Mouse (Mus musculus) intestine, embryonic 15.5 days (tissue): ENCODE data around the gene Pgrmc1. TPM values are rescaled to one million over a fixed set of nuclear protein-coding genes. Genes with fewer than 3 reads are reported as not detected.
A peak's percentile ranks its signal among the peaks of the same experiment; 100 is the strongest.

ENCODE experiments used
- ATAC-seq: fragments of 200-750 bp; cut with Nextera tagmentation; 2 replicates; pipeline ENCODE4 v1.8.0; 2017; ENCODE audit warnings: moderate TSS enrichment, moderate library complexity
- H3K27ac ChIP-seq: fragments of 300-500 bp; sonication (generic); 2 replicates; pipeline ENCODE4 v1.5.1; 2015; ENCODE audit warnings: mild to moderate bottlenecking, inconsistent platforms
- H3K27me3 ChIP-seq: fragments of 300-500 bp; sonication (generic); replicated peaks from 2 replicates; pipeline ENCODE4 v1.6.1; 2015; ENCODE audit warnings: inconsistent platforms
- H3K36me3 ChIP-seq: fragments of 300-500 bp; sonication (generic); 2 replicates; pipeline ENCODE4 v1.6.1; 2015; ENCODE audit warnings: inconsistent platforms
- H3K4me1 ChIP-seq: fragments of 300-500 bp; sonication (generic); replicated peaks from 2 replicates; pipeline ENCODE4 v1.6.1; 2015; ENCODE audit warnings: inconsistent platforms
- H3K4me2 ChIP-seq: fragments of 300-500 bp; sonication (generic); replicated peaks from 2 replicates; pipeline ENCODE4 v1.6.1; 2015; ENCODE audit warnings: mild to moderate bottlenecking, inconsistent platforms
- H3K4me3 ChIP-seq: fragments of 300-500 bp; sonication (generic); replicated peaks from 2 replicates; pipeline ENCODE4 v1.5.1; 2015; ENCODE audit warnings: inconsistent platforms
- H3K9ac ChIP-seq: fragments of 300-500 bp; sonication (generic); 2 replicates; pipeline ENCODE4 v1.6.1; 2015; ENCODE audit warnings: inconsistent platforms
- H3K9me3 ChIP-seq: fragments of 300-500 bp; sonication (generic); 2 replicates; pipeline ENCODE4 v1.6.1; 2016; ENCODE audit warnings: inconsistent platforms
- WGBS: fragments of 180-500 bp; shearing (Covaris S2); methylation state at CpG from one replicate; pipeline ENCODE4 v1.1.7; 2015; 5-methylcytosine and 5-hydroxymethylcytosine counted together
- polyA plus RNA-seq: library from polyadenylated mRNA; unstranded; fragments of >200 nt; fragmentation: Nextera tagmentation; extraction: Ambion mirVana; gene quantifications from 2 replicates; pipeline ENCODE4 v1.2.1, GENCODE M21; 2015

The Pgrmc1 gene
- polyA plus RNA-seq, 1 experiment from 2014 or later = 215 TPM

DNA sequence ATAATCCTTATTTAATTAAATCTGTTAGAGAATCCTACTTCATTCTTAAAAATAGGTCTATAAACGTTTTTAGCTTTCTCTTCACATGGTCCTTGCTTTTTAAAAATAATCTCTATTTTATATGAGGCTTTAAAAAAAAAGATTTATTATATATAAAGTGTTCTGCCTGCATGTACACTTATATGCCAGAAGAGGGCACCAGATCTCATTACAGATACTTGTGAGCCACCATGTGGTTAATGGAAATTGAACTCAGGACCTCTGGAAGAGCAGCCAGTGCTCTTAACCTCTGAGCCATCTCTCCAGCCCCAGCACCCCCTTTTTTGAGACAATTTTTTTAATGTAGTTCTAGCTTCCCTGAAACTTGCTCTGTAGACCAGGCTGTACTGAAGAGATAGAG is 32.8 kb downstream of the Pgrmc1 start:
- WGBS = 9% methylated on average over 1 of the region's 1 CpGs

GRCm38 (mm10) chrX:36640046-36640445 is 42.0 kb downstream of the Pgrmc1 start:
- H3K27me3 ChIP-seq = no peaks in the 10 kb centered on the region
- no peak overlapping the region for H3K27ac ChIP-seq
- no peak overlapping the region for H3K9ac ChIP-seq
- ATAC-seq = no peak
- no peaks in the 10 kb centered on the region for H3K9me3 ChIP-seq
- no peaks in the 10 kb centered on the region for H3K36me3 ChIP-seq
- 69% methylated on average over 6 of the region's 6 CpGs for WGBS
- no peak overlapping the region for H3K4me3 ChIP-seq
- no peak overlapping the region for H3K4me2 ChIP-seq
- H3K4me1 ChIP-seq = no peaks in the 10 kb centered on the region

More for the DNA sequence above, 32.8 kb downstream of the Pgrmc1 start:
- no peaks in the 10 kb centered on the region for H3K4me1 ChIP-seq
- H3K9me3 ChIP-seq = no peaks in the 10 kb centered on the region
- H3K4me3 ChIP-seq = no peak overlapping the region
- no peak for ATAC-seq
- H3K4me2 ChIP-seq = no peak overlapping the region
- H3K9ac ChIP-seq = no peak overlapping the region
- no peaks in the 10 kb centered on the region for H3K36me3 ChIP-seq
- H3K27ac ChIP-seq = no peak overlapping the region
- no peaks in the 10 kb centered on the region for H3K27me3 ChIP-seq

- H3K27ac ChIP-seq = 0 out of 2 replicates have a peak within 1 kb of the TSS, but pooled peaks have one; percentile 51
- no peaks in the 10 kb centered on the region for H3K36me3 ChIP-seq
- WGBS = 25% methylated on average over 51 of the region's 60 CpGs
- H3K4me2 ChIP-seq = peak within 1 kb of the TSS; percentile 56
- peak; percentile 95 for ATAC-seq
- no peaks in the 10 kb centered on the region for H3K9me3 ChIP-seq
- no peaks in the 10 kb centered on the region for H3K27me3 ChIP-seq
- peak within 1 kb of the TSS; percentile 59 for H3K4me3 ChIP-seq
- H3K4me1 ChIP-seq = no peaks in the 10 kb centered on the region
- H3K9ac ChIP-seq = peak within 1 kb of the TSS; percentile 57
Observed at GRCm38 (mm10) chrX:36644657-36645551, 46.9 kb downstream of the Pgrmc1 start, which contains the start of gene Akap17b. TSS of gene Akap17b (minus strand) at chrX:36645395.

Other genes starting within 250 kb of the Pgrmc1 start
- not detected in 2 replicates for gene Gm6268, start 196.9 kb upstream of the Pgrmc1 start, polyA plus RNA-seq
- not detected in 2 replicates for gene Gm14569, start 106.4 kb upstream of the Pgrmc1 start, polyA plus RNA-seq
- 2.4 and 2.5 TPM in 2 replicates for gene Akap17b, start 47.2 kb downstream of the Pgrmc1 start, polyA plus RNA-seq
- 2.9 and 4.2 TPM in 2 replicates for gene Slc25a43, start 145.5 kb downstream of the Pgrmc1 start, polyA plus RNA-seq
- 996 and 1,065 TPM in 2 replicates for gene Slc25a5, start 197.4 kb downstream of the Pgrmc1 start, polyA plus RNA-seq